Mouse (Mus musculus) adrenal gland, postnatal 14 days (tissue): ENCODE measurements around the gene Adora1. TPM values are rescaled to one million over a fixed set of nuclear protein-coding genes. Genes with fewer than 3 reads are reported as not detected.
"Not testable (repeated sequence)": the region's sequence is repeated elsewhere in the genome, so short reads cannot be mapped to it uniquely, and the experiment has no call there.

Source experiments
- DNase-seq: peaks from one replicate; pipeline ENCODE4 v3.0.0; 2021; ENCODE audit warnings: mixed read lengths
- long read RNA-seq, 2 experiments: library from polyadenylated mRNA; stranded (forward); transcript quantifications; one replicate each; pipeline ENCODE4 v2.0.0; 2021
- total RNA-seq: library from RNA; stranded (reverse); gene quantifications from 2 replicates; pipeline ENCODE4 v1.2.3, GENCODE M21; 2021

Adora1 gene
- 78.9 and 91.9 TPM in 2 replicates for total RNA-seq
- long read RNA-seq, experiment 1, transcript Adora1-201 (2 exons, 3,625 nt), result major isoform, 21 of 66 reads
- long read RNA-seq, experiment 1, partial matches to known transcripts, result 0 of 66 reads
- long read RNA-seq, experiment 1, other reads (novel, unspliced or antisense), result 44 of 66 reads
- long read RNA-seq, experiment 2, transcript Adora1-201 (2 exons, 3,625 nt), result major isoform, 21 of 47 reads
- long read RNA-seq, experiment 2, partial matches to known transcripts, result 0 of 47 reads
- long read RNA-seq, experiment 2, other reads (novel, unspliced or antisense), result 25 of 47 reads

- no peak for DNase-seq
These were observed at the start of gene Adora1 for GRCm38 (mm10) chr1:134235391-134235921. Adora1 (minus strand) TSS chr1:134235431.

- no peak for DNase-seq
These were observed 47.9 kb upstream of the Adora1 start for GRCm38 (mm10) chr1:134283108-134283507.

GRCm38 (mm10) chr1:134282342-134282741, 47.1 kb upstream of the Adora1 start:
- DNase-seq, result no peak

DNA sequence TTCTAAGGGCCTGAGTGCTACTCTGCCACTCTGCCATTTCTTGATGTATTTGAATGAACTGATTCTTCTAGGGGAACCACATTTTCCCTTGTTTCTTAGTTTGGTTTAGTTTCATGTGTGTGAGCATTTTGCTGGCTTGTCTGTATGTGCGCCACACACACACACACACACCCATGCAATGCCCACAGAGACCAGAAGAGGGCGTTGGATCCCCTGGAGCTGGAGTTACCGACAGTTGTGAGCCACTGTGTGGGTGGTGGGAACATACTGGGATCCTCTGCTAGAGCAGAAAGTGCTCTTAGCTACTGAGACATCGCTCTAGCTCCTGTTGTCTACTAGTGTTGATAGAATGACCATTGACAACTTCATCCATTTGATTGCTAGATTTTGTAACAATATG, 46.3 kb upstream of the Adora1 start:
- no peak for DNase-seq

DNA sequence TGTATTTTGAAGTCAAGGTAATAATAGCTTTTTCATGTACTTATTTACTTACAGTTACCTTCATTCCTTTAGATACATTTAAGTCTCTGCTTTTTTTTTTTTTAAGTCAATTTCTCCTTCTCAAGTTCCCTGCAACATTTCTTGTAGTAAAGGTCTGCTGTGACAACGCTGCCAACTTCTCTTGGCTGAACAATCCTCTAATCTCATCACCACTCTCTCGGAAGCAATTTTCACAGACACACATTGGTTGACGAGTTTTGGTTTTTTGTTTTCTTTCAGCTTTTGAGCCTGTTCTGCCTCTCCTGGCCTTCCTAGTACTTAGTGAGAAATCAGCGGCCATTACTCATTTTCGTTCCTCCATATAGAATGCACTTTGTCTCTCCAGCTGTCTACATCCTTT, 44.9 kb upstream of the Adora1 start:
- no peak for DNase-seq

GRCm38 (mm10) chr1:134276823-134277222, 41.6 kb upstream of the Adora1 start:
- DNase-seq, result no peak

- DNase-seq, result no peak
These were observed 40.6 kb upstream of the Adora1 start for GRCm38 (mm10) chr1:134275616-134276464.

- DNase-seq, result no peak
These were observed 39.3 kb upstream of the Adora1 start for GRCm38 (mm10) chr1:134274483-134274920.

DNA sequence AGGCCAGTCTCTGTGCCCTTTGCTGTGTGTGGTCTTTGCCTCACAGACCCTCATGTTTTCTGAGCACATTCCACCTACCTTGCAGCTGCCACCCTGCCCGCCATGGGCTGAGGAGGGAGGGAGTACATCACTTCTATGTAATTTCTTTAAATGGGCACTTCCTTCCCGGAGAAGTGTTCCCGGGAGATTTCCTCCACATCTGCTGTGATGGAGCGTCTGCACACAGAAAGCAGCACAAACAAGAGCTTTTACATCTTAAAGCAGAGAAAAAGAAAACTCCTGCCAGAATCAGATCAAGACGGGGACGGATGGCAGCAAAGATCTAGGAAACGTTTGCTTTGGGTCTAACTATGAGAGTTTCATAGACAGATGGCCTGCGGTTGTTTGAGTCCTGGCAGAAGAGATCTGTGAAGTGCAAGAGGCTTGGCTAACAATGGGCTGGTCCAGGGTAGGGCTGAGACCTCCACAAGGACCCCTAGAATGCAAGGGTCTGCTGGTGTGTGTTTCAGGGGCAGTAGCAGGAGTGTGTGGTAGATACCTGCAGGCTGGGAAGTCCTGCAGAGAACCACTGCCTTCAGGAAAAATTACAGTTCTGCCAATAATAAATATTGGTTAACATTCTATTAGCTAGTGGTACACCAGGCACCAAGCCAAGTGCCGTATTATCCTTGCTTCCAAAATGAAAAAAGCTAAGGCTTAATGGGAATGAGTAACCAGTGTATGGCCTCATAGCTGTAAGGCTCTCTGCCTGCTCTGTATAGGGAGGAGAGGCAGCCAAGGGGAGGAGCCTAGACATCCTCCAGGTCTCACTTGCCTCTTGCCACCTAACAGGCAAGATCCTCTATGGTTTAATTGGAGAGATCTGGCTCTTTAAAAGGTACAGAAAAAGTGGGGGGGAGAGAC, 38.5 kb upstream of the Adora1 start:
- no peak for DNase-seq

DNA sequence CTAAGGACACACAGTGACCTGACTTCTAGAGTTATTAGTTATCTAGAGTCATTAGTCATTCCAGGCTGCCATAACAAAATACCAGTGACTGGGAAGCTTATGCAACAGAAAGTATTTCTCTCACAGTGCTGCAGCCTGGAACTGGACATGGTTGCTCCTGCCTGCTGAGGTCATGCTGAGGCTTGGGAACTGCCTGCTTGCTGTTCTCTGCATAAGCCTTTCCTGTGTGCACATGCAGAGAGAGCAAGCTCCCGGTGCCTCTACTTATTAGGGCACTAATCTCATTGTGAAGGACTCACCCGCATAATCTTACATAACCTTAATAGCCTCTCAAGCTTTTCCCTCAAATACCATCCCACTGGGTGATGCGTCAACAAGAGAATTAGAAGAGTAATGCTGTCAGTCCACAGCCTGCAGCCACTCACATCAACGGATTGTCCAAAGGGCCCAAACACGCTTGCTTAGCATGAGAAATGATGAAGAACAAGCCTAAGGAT, 37.6 kb upstream of the Adora1 start:
- DNase-seq, result no peak

- DNase-seq, result no peak
These were observed 34.8 kb upstream of the Adora1 start for GRCm38 (mm10) chr1:134270026-134270425.

GRCm38 (mm10) chr1:134265797-134266196, 30.6 kb upstream of the Adora1 start:
- no peak for DNase-seq

DNA sequence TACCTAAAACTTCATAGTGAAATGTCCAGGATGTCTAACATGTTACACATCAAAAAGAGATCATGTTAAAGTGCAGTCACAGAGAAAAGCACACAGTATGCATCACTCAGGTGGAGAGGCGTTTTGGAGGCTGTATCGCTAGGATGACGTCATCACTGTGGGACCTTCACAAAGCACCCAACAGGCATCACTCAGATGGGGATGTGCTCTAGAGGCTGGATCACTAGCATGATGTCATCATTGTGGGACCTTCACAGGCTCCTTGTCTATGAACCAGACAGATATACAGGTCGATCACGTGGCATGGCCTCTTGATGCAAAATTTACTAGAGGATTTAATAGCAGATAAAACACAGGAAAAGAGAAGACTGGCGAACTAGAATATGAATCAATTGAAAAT, 29.1 kb upstream of the Adora1 start:
- no peak for DNase-seq

DNA sequence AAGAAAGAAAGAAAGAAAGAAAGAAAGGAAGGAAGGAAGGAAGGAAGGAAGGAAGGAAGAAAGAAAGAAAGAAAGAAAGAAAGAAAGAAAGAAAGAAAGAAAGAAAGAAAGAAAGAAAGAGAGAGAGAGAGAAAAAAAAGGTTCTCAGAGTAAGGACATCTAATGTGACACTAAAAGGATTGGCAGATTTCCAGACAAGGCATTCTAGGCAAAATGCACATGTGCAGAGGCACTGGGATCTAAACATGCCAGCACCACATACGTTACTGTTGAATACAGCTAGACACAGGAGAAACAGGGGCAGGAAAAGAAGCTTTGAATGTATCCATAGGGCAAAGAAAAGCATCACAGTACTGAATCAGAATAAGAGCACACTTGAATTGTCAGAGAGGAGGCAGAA, 14.4 kb upstream of the Adora1 start:
- not testable (repeated sequence) for DNase-seq

DNA sequence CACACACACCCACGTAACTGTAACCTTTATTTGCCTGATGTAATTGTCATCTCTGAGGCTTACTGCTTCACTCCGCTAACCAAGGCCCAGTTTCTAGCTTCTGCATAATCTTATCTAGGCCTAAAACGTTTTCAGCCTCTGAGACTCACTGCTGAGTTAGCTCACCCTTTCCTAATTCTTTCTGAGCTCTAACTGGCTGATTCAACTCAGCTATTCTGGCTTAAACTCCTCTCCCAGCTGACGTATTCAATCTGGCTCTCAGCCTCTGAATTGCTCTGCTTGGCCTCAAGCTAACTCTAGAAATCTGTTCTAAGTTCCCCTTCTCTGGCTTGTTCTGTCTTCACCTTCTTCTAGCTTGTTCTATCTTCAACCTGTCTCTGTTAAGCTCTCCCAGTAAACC, 11.4 kb upstream of the Adora1 start:
- peak; percentile 36 for DNase-seq

DNA sequence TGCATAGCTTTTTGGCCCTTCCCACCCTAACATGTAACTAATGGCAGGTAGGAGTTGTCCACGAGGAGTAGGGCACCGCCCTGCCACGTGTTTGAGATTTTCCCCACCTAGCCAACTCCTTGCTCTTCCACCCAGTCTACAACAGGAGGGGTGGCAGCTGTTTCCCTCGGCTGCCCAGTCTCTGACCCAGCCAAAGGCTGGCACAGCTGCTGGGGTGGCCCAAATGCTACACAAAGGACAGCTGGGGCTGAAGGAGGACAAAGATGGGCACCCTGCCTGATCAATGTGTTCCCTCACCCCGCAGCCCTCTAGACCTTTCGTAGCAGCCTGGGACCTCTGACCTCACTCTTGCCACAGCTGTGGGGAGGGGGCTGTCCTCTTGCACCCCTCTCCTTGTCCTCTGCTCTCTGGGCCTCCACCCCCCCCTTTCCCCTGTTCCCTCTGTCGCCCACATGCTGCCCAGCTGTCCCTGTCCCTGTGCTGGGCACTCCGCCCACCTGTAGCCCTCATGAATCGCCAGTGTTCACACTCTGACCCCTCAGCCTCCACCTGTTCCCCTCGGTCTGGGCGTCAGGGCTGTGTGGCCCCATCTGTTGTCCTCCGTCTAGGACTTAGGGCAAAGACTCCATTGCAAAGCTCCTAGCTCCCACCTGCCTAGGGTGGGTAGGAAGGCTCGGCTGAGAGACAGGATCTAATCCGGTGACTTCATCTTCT, 9.9 kb upstream of the Adora1 start:
- peak; percentile 28 for DNase-seq

- peak; percentile 96 for DNase-seq
These were observed 9.0 kb upstream of the Adora1 start for GRCm38 (mm10) chr1:134243948-134244914.

DNA sequence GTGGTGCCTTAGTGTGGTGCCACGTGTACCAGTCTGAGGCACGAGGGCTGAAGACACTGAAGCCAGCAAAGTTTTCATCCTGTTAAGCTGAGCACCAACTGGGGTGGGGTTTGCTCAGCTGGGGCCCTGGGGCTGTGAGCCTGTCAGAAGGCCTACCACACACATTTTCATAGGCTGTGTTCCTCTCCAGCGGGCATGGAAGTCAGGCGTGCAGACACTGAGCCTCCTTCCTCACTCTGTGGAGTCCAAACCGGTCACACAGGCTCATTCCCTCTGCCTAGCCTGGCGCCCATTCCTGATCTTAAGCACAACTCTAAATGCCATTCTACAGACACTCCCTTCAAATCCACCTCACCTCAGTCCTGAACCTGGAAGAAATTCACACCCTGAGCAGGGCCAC, 8.3 kb upstream of the Adora1 start:
- no peak for DNase-seq

DNA sequence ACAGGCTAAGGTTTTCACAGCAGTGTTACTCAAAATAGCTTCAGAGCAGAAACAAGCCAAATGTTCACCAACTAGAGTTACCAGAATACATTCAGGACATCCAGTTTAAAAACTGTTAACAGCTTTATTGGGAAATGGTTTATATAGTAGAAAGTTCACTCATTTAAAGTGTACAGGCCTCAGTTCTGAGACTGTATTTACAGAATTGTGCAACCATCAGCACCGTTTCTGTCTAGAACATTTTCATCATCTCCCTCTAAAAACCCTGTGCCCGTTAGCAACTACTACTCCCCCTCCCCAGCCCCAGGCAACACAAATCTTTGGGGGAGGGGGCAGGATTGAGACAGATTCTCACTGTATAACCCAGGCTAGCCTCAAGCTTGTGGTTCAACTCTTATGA, 7.1 kb upstream of the Adora1 start:
- DNase-seq, result no peak

DNA sequence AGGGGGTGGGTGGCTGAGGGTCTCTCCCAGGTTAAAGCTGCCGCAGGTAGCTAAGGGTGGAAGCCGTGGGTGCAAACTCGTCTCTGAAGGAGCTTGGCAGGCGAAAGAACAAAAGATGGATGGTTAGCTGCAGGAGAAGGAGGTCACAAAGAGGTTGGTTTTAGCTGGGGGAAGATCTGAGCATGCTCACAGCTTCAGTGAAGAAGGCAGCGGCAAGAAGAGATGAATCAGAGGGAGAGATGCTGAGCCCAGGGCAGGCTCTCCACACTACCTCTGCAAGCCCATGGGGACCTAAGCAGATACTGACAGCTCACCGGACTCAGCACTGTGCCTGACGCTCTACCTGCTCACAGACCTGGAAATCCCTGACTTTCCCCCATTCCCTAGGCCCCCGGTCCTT, 6.1 kb upstream of the Adora1 start:
- DNase-seq, result no peak
